In the genomic region with DNA sequence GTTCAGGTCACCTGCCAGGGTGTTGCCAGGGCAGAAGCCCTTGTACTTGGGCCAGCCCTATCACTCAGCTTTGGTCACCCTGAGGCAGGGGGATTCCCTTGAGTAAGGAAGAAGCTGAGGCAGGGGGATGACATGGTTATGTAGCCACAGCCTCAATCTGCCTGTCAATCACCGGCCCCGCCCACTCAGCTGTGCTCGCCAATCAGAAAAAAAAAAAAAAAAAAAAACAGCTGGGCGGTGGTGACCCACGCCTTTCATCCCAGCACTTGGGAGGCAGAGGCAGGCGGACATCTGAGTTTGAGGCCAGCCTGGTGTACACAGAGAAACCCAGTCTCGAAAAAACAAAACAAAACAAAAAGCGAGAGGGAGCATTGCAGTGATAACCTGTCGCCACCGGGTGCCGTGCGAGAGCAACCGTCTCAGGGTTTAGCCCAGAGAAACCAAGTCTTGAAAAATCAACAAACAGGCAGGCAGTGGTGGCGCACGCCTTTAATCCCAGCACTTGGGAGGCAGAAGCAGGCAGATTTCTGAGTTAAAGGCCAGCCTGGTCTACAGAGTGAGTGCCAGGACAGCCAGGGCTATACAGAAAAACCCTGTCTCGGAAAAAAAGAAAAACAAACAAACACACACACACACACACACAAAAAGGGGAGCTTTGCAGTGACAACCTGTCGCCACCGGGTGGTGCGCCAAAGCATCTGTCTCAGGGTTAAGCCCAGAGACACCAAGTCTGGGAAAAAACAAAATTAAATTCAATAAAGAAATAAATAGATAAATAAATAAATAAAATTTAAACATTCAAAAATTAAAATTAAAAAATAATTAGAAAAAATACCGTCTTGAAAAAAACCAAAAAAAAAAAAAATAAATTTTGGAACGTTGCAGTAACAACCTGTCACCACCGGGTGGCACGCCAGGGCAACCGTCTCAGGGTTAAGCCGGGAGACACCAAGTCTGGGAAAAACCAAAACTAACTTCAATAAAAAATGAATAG, we compare ENCODE assay signal across 7 mouse cellular contexts. TPM values are rescaled to one million over a fixed set of nuclear protein-coding genes. Genes with fewer than 3 reads are reported as not detected.
A peak's percentile ranks its signal among the peaks of the same experiment; 100 is the strongest.
DNase-seq lines count a peak whose midpoint lies in the region; ATAC-seq and TF ChIP-seq lines count a peak whose summit lies in the region.
"Not testable (repeated sequence)": the region's sequence is repeated elsewhere in the genome, so short reads cannot be mapped to it uniquely, and the experiment has no call there.

No protein-coding gene starts in this region.

- H3K27ac ChIP-seq in embryonic facial prominence, embryonic 12.5 days; heart, embryonic 10.5 days; limb, embryonic 11.5 days (replicated peaks; ENCODE audit: low read depth, low read length); midbrain, embryonic 11.5 days (ENCODE audit: low read depth, low read length); small intestine, adult 2 months (ENCODE audit: insufficient read depth, low read depth, low read length): not testable (repeated sequence)

- not testable (repeated sequence) for H3K9me3 ChIP-seq in embryonic facial prominence, embryonic 12.5 days; heart, embryonic 10.5 days; limb, embryonic 11.5 days (ENCODE audit: control insufficient read depth, low read length); midbrain, embryonic 11.5 days (ENCODE audit: control insufficient read depth, low read length)

- H3K27me3 ChIP-seq in embryonic facial prominence, embryonic 12.5 days; heart, embryonic 10.5 days (ENCODE audit: insufficient read depth, poor library complexity, severe bottlenecking); limb, embryonic 11.5 days (ENCODE audit: control insufficient read depth, insufficient read depth, low read length); midbrain, embryonic 11.5 days (ENCODE audit: control insufficient read depth, insufficient read depth, low read length); small intestine, adult 2 months (ENCODE audit: control insufficient read depth, insufficient read depth, low read length): not testable (repeated sequence)

- peak overlapping the region; percentile 39 for H3K4me2 ChIP-seq in embryonic facial prominence, embryonic 12.5 days (replicated peaks)
- H3K4me2 ChIP-seq in limb, embryonic 11.5 days (ENCODE audit: low read depth, severe bottlenecking), result not testable (repeated sequence)
- H3K4me2 ChIP-seq in midbrain, embryonic 11.5 days, result peak overlapping the region; percentile 27; the same call in 1 of the 2 replicates

- TF ChIP-seq POLR2A in small intestine, adult 2 months (IDR thresholded peaks at IDR 0.05; ENCODE audit: low read depth, low read length), result not testable (repeated sequence)

- not testable (repeated sequence) for H3K9ac ChIP-seq in embryonic facial prominence, embryonic 12.5 days; limb, embryonic 11.5 days (ENCODE audit: low read length); midbrain, embryonic 11.5 days (ENCODE audit: low read length)

- not testable (repeated sequence) for ATAC-seq in embryonic facial prominence, embryonic 12.5 days (ENCODE audit: insufficient number of reproducible peaks, insufficient read depth, low FRiP score, low TSS enrichment); limb, embryonic 11.5 days (ENCODE audit: insufficient number of reproducible peaks, low FRiP score, low TSS enrichment, low read depth)
- ATAC-seq in midbrain, embryonic 11.5 days (ENCODE audit: low FRiP score), result peak; percentile 13; the same call in 1 of the 2 replicates

- H3K4me3 ChIP-seq in embryonic facial prominence, embryonic 12.5 days, result peak overlapping the region; percentile 45
- H3K4me3 ChIP-seq in heart, embryonic 10.5 days, result peak overlapping the region; percentile 46
- H3K4me3 ChIP-seq in limb, embryonic 11.5 days (ENCODE audit: low read depth, low read length), result peak overlapping the region; percentile 14; the same call in 1 of the 2 replicates
- H3K4me3 ChIP-seq in midbrain, embryonic 11.5 days (ENCODE audit: low read depth, low read length), result peak overlapping the region; percentile 42
- H3K4me3 ChIP-seq in small intestine, adult 2 months (ENCODE audit: low read depth, low read length), result peak overlapping the region; percentile 63

- 0 out of 2 replicates have a peak, but pooled peaks have one; percentile 8 for TF ChIP-seq CTCF in small intestine, adult 2 months (IDR thresholded peaks at IDR 0.05; ENCODE audit: extremely low read depth, insufficient read length, insufficient replicate concordance, low read depth, low read length)

- WGBS in embryonic facial prominence, embryonic 12.5 days, result 5% methylated on average over 25 of the region's 25 CpGs
- WGBS in heart, embryonic 10.5 days, result 4% methylated on average over 25 of the region's 25 CpGs
- WGBS in limb, embryonic 11.5 days, result 4% methylated on average over 25 of the region's 25 CpGs
- WGBS in midbrain, embryonic 11.5 days, result 4% methylated on average over 25 of the region's 25 CpGs
- under 1% methylated on average over 25 of the region's 25 CpGs for WGBS in small intestine, adult 2 months

- DNase-seq in adrenal gland, adult 8-10 months, result peak; percentile 57
- not testable (repeated sequence) for DNase-seq in heart, embryonic 10.5 days (ENCODE audit: low spot score)
- peak; percentile 72 for DNase-seq in kidney, adult 9 months
- peak; percentile 60 for DNase-seq in limb, embryonic 11.5 days (ENCODE audit: low spot score)
- DNase-seq in midbrain, embryonic 11.5 days (ENCODE audit: low spot score, missing footprints), result peak; percentile 88

- not testable (repeated sequence) for H3K36me3 ChIP-seq in embryonic facial prominence, embryonic 12.5 days; heart, embryonic 10.5 days; limb, embryonic 11.5 days (ENCODE audit: control insufficient read depth, insufficient read depth, low read length); midbrain, embryonic 11.5 days (ENCODE audit: control insufficient read depth, insufficient read depth, low read length); small intestine, adult 2 months (ENCODE audit: control insufficient read depth, insufficient read depth, low read length)

- H3K4me1 ChIP-seq in embryonic facial prominence, embryonic 12.5 days; heart, embryonic 10.5 days; limb, embryonic 11.5 days (ENCODE audit: control insufficient read depth, insufficient read depth, low read length); midbrain, embryonic 11.5 days (ENCODE audit: control insufficient read depth, insufficient read depth, low read length); small intestine, adult 2 months (ENCODE audit: control insufficient read depth, insufficient read depth, insufficient read length, low read length): not testable (repeated sequence)

RNA-seq across cellular contexts. Expression of gene Scaf8, which starts 31.7 kb away (rescaled TPM):
- total RNA-seq in adrenal gland, adult 8-10 months (2022), result 10 to 100 TPM; 40.4 to 63.9 (median 50.9) TPM
- 27.7 and 28.3 TPM in 2 replicates for polyA plus RNA-seq in embryonic facial prominence, embryonic 12.5 days (2016; fragmentation: Nextera tagmentation; extraction: Ambion mirVana)
- 19.7 and 21.1 TPM in 2 replicates for polyA plus RNA-seq in heart, embryonic 10.5 days (2016; fragmentation: Nextera tagmentation; extraction: Ambion mirVana)
- polyA plus RNA-seq in limb, embryonic 11.5 days (2014; fragmentation: Nextera tagmentation; extraction: Ambion mirVana), result 28.7 and 32.7 TPM in 2 replicates
- polyA plus RNA-seq in midbrain, embryonic 11.5 days (2014; fragmentation: Nextera tagmentation; extraction: Ambion mirVana), result 25.8 and 26.2 TPM in 2 replicates
- 6.8 and 12.6 TPM in 2 replicates for polyA plus RNA-seq in small intestine, adult 2 months (2012; rRNA removed)
